Mouse (Mus musculus) limb, embryonic 15.5 days (tissue): Measurements from ENCODE around the gene Bcap29. TPM values are rescaled to one million over a fixed set of nuclear protein-coding genes. Genes with fewer than 3 reads are reported as not detected.
"Not testable (repeated sequence)": the region's sequence is repeated elsewhere in the genome, so short reads cannot be mapped to it uniquely, and the experiment has no call there.

Experiments used
- ATAC-seq: fragments of 200-750 bp; cut with Nextera tagmentation; 2 replicates; pipeline ENCODE4 v1.8.0; 2017; ENCODE audit warnings: low read depth, moderate TSS enrichment; ENCODE audit not compliant: insufficient number of reproducible peaks, low FRiP score, low TSS enrichment
- H3K27ac ChIP-seq: fragments of 300-500 bp; sonication (generic); 2 replicates; pipeline ENCODE4 v1.5.1; 2015; ENCODE audit warnings: moderate library complexity, mild to moderate bottlenecking, inconsistent platforms
- H3K27me3 ChIP-seq: fragments of 300-500 bp; sonication (generic); 2 replicates; pipeline ENCODE4 v1.6.1; 2015; ENCODE audit warnings: inconsistent platforms
- H3K36me3 ChIP-seq: fragments of 300-500 bp; sonication (generic); 2 replicates; pipeline ENCODE4 v1.6.1; 2015; ENCODE audit warnings: inconsistent platforms
- H3K4me1 ChIP-seq: fragments of 300-500 bp; sonication (generic); 2 replicates; pipeline ENCODE4 v1.6.1; 2015; ENCODE audit warnings: inconsistent platforms
- H3K4me2 ChIP-seq: fragments of 300-500 bp; sonication (generic); 2 replicates; pipeline ENCODE4 v1.6.1; 2015; ENCODE audit warnings: mild to moderate bottlenecking, inconsistent platforms
- H3K4me3 ChIP-seq: fragments of 300-500 bp; sonication (generic); 2 replicates; pipeline ENCODE4 v1.5.1; 2015; ENCODE audit warnings: mild to moderate bottlenecking, inconsistent platforms
- H3K9ac ChIP-seq: fragments of 300-500 bp; sonication (generic); 2 replicates; pipeline ENCODE4 v1.6.1; 2015; ENCODE audit warnings: inconsistent platforms
- H3K9me3 ChIP-seq: fragments of 300-500 bp; sonication (generic); 2 replicates; pipeline ENCODE4 v1.6.1; 2016; ENCODE audit warnings: inconsistent platforms
- WGBS: fragments of 180-500 bp; shearing (Covaris S2); methylation state at CpG from one replicate; pipeline ENCODE4 v1.1.7; 2015; 5-methylcytosine and 5-hydroxymethylcytosine counted together
- polyA plus RNA-seq: library from polyadenylated mRNA; unstranded; fragments of >200 nt; fragmentation: Nextera tagmentation; extraction: Ambion mirVana; gene quantifications from 2 replicates; pipeline ENCODE4 v1.2.1, GENCODE M21; 2015

The Bcap29 gene
- polyA plus RNA-seq, 1 experiment from 2014 or later = 27.0 TPM

DNA sequence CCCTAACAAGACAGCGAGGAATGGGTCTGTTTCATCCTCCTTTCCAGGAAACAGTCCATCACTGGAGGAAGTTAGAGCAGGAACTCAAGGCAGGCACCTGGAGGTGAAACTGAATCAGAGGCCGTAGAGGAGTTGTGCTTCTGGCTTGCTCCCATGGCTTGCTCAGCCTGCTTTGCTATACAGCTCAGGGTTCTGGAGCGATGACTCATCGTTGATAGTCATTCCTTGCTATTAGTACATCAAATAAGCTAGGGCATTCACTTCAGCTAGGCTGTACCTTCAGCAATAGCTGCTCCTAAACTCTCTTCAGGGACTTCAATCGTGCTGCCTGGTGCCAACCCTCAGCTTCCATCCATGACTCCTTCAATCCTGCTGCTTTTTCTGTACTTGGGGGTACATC lies 60.0 kb downstream of the Bcap29 start:
- no peaks in the 10 kb centered on the region for H3K4me1 ChIP-seq
- no peak overlapping the region for H3K27ac ChIP-seq
- no peaks in the 10 kb centered on the region for H3K36me3 ChIP-seq
- no peaks in the 10 kb centered on the region for H3K9me3 ChIP-seq
- no peak overlapping the region for H3K9ac ChIP-seq
- ATAC-seq = no peak
- WGBS = 92% methylated on average over 5 of the region's 5 CpGs
- H3K4me3 ChIP-seq = no peak overlapping the region
- no peaks in the 10 kb centered on the region for H3K27me3 ChIP-seq
- no peak overlapping the region for H3K4me2 ChIP-seq

DNA sequence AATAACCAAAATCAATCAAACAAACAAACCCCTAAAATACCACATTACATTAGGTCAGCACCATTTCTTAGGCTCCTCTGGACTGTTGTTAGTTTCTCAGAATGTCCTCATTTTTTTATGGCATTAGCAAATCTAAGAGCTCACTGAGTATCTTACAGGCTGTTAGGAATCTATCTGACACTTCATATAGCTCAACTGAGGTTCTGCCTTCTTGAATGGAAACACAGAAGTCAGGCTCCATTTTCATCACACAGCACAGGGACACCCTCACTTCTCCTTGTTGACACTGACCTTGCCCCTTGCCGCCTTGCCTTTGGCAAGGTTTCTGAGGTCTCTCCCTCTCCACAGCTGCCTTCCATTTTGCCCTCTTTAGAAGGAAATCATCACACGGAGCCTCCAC lies 64.7 kb downstream of the Bcap29 start:
- Histone ChIP-seq H3K27me3 (no peaks in the 10 kb centered on the region), H3K4me1 (no peaks in the 10 kb centered on the region), H3K27ac (no peak overlapping the region), H3K9ac (no peak overlapping the region), H3K36me3 (no peaks in the 10 kb centered on the region), H3K4me3 (no peak overlapping the region), H3K9me3 (no peaks in the 10 kb centered on the region), H3K4me2 (no peak overlapping the region)
- WGBS = 40% methylated on average over 2 of the region's 2 CpGs
- no peak for ATAC-seq

DNA sequence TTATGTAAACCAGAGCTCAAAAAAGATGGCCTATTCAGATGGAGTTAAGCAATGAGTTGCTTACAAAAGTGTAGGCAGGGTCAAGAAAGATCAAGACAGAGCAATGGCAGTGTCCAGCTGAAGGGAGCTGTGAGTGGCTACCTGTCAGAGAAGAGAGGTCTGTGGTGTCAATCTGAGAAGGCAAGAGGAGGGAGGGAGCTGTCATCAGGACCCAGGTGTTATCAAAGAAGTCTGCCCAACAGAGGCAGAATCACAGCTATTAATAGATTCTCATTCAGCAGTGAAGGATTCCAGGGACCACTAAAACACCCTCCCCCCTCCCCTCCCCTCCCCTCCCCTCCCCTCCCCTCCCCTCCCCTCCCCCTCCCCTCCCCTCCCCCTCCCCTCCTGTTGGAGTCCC lies 65.8 kb downstream of the Bcap29 start:
- no peaks in the 10 kb centered on the region for H3K4me1 ChIP-seq
- no peaks in the 10 kb centered on the region for H3K9me3 ChIP-seq
- no peak for ATAC-seq
- H3K4me2 ChIP-seq = no peak overlapping the region
- no peak overlapping the region for H3K27ac ChIP-seq
- no peaks in the 10 kb centered on the region for H3K36me3 ChIP-seq
- no peak overlapping the region for H3K4me3 ChIP-seq
- no peak overlapping the region for H3K9ac ChIP-seq
- H3K27me3 ChIP-seq = no peaks in the 10 kb centered on the region

DNA sequence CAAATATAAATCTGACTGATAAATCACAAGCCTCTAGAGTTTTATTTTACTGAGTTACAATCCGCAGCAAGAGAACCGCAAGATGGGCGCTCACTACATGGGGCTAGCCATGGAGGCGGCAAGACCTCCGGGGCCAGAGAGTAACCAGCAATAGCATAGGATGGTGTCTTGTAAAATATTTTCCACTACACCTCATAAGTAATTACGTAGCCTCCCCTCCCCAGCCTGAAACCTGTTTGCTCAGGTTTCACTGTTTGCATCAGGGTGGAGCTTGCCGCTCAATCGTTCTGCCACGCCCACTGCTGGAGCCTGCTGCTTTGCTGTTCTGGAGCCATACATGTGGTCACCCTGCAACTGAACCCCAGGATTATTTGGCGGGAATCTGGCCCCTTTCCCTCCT lies 66.9 kb downstream of the Bcap29 start:
- not testable (repeated sequence) for H3K9ac ChIP-seq, H3K4me1 ChIP-seq, ATAC-seq, H3K36me3 ChIP-seq, H3K27me3 ChIP-seq, H3K9me3 ChIP-seq, H3K27ac ChIP-seq
- H3K4me2 ChIP-seq = peak overlapping the region; percentile 43
- H3K4me3 ChIP-seq = peak overlapping the region; percentile 23
- 18% methylated on average over 10 of the region's 10 CpGs for WGBS

DNA sequence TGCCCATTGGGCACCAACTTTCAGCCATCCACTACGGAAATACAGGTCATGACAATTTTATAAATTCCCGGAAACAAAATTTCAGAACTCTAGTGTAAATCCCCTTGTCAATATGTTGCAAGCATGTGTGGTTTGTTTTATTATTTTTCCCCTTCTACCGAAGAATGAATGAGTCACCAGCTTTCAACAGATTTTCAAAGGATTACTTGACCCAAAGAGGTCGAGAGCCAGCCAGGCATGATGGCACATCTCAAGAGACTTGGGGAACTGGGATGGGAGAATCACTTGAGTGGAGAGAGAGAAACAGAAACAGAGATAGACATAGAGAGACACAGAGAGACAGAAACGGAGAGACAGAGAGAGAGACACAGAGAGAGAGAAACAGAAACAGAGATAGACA lies 73.7 kb downstream of the Bcap29 start:
- Histone ChIP-seq H3K9me3 (no peaks in the 10 kb centered on the region), H3K9ac (no peak overlapping the region), H3K27me3 (peaks cover 64% of the 10 kb centered on the region), H3K4me1 (peaks cover 10% of the 10 kb centered on the region), H3K4me3 (no peak overlapping the region), H3K27ac (no peak overlapping the region), H3K4me2 (no peak overlapping the region), H3K36me3 (no peaks in the 10 kb centered on the region)
- WGBS = 84% methylated on average over 5 of the region's 5 CpGs
- no peak for ATAC-seq

DNA sequence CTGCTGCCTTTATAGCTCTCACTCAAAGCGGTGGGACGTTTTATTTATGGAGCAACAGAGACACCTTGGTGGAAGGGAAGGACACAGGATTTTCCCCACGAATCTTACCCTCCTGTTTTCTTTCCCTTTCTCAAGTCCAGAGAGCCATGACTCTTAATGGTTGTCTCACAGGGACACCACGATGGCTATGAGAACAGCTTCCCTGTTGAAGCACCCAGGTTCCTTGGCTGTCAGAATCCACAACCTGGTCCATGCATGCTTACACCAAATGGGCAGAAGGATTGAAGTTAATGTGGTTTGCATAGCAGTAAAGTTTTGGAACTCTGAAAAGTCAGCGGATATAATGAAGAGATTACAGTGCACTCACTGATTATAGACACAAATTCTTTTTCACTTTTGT lies 74.5 kb downstream of the Bcap29 start:
- peak overlapping the region; percentile 46; the same call in 1 of the 2 replicates for H3K4me3 ChIP-seq
- no peak overlapping the region for H3K9ac ChIP-seq
- no peak overlapping the region for H3K27ac ChIP-seq
- H3K4me2 ChIP-seq = peak overlapping the region; percentile 93; the same call in 1 of the 2 replicates
- peaks cover 10% of the 10 kb centered on the region for H3K4me1 ChIP-seq
- peaks cover 66% of the 10 kb centered on the region for H3K27me3 ChIP-seq
- no peak for ATAC-seq
- H3K9me3 ChIP-seq = no peaks in the 10 kb centered on the region
- WGBS = 13% methylated on average over 5 of the region's 5 CpGs
- H3K36me3 ChIP-seq = no peaks in the 10 kb centered on the region

DNA sequence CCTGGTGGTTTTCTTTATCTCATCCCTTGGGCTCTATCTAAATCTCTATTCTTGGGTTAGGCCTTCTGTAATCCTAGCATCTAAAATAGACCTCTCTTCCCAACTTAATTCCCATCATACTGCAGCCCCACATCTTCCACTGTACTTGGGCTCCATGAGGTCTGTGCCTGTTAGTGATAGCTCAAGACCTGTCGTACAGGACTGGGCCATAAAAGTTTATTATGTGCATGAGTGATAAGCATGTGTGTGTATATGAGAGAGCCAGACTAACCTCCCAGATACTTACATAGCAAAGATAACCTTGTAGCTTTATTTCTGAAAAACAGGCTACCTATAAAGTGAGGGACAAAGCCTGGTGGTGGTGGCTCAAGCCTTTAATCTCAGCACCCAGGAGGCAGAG lies 80.1 kb downstream of the Bcap29 start:
- Histone ChIP-seq H3K36me3 (no peaks in the 10 kb centered on the region), H3K9me3 (no peaks in the 10 kb centered on the region), H3K4me1 (peaks cover 10% of the 10 kb centered on the region), H3K27me3 (peaks cover 41% of the 10 kb centered on the region), H3K4me2 (no peak overlapping the region), H3K9ac (no peak overlapping the region), H3K27ac (no peak overlapping the region), H3K4me3 (no peak overlapping the region)
- no peak for ATAC-seq
- 39% methylated on average over 1 of the region's 1 CpGs for WGBS

DNA sequence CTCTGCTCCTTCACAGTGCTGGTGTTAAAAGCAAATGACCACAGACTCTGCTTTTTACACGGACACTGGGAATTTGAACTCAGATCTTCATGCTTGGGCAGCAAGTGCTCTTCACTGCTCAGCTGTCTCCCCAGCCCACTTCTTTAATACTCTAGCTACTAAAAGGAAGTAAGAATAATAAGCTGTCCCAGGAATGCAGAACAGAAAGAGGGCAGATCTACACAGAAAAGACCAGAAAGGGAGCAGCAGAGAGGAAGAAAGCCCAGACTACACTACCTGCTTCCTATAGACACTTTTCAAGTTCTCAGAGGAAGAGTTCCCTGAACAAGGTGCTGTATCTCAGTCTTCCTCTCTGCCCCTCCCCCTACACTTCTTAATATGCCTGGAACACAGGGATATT lies 83.2 kb downstream of the Bcap29 start:
- Histone ChIP-seq H3K9ac (no peak overlapping the region), H3K4me2 (no peak overlapping the region), H3K27me3 (peaks cover 16% of the 10 kb centered on the region; the same call in 1 of the 2 replicates), H3K36me3 (no peaks in the 10 kb centered on the region), H3K27ac (no peak overlapping the region), H3K4me1 (peaks cover 3% of the 10 kb centered on the region; the same call in 1 of the 2 replicates), H3K9me3 (no peaks in the 10 kb centered on the region), H3K4me3 (no peak overlapping the region)
- ATAC-seq = no peak
- 64% methylated on average over 1 of the region's 1 CpGs for WGBS

DNA sequence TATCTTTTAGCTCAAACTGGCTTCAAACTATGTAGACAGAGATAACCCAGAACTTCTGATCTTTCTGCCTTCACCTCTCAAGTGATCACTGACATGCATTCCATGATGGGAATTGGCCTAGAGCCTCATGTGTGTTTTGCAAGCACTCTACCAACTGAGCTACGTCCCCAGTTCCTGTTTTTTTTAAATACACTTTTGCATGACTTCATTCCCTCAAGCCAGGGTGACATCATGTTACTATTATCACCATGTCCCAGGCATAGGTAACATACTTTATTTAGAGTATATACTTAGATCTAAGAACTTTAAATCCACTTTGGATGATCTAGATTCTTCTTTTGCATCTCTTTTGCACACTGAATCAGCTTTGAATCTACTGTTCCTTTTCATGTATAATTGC lies 88.4 kb downstream of the Bcap29 start:
- H3K4me2 ChIP-seq = no peak overlapping the region
- no peak overlapping the region for H3K4me3 ChIP-seq
- H3K9me3 ChIP-seq = no peaks in the 10 kb centered on the region
- WGBS = 48% methylated on average over 1 of the region's 1 CpGs
- no peak for ATAC-seq
- H3K4me1 ChIP-seq = no peaks in the 10 kb centered on the region
- H3K36me3 ChIP-seq = no peaks in the 10 kb centered on the region
- no peaks in the 10 kb centered on the region for H3K27me3 ChIP-seq
- no peak overlapping the region for H3K27ac ChIP-seq
- no peak overlapping the region for H3K9ac ChIP-seq

DNA sequence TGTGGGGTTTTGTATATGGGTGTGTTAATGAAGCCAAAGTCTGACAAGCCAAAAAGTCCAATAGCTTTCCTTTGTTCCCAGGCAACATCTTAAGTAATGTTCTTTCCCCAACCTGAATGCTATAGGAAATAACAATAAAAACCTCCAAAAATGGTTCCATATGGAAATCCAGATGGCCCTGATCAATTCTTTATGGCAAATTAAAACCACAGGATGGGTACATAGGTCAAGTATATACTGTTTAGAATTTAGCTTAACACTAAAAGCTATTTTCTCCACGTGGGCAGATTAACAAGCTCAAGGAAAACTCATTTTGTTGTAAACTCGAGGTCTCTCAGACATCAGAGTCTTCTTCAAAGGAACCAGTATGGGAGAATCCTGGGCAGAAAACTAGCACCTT lies 89.2 kb downstream of the Bcap29 start:
- no peak overlapping the region for H3K27ac ChIP-seq
- WGBS = 15% methylated on average over 2 of the region's 2 CpGs

DNA sequence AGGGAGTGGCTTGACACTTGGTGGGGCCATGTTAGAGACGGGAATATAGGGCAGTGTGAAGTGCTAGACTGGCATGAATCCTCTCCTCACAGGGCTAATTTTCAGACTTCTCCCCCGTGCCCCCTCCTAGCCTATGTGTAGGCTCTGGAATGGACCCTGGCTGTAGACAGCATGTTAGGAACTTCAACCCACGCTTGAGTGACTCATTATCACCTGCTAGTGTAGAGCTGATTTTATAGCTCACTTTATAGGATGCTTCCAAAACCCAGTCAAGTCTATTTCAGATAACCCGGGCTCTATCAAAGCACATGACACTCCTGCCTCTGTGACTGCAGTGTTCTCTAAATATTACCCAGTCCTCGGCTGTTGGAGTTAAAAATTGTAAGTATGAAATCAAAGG lies 92.9 kb downstream of the Bcap29 start:
- ATAC-seq = no peak
- Histone ChIP-seq H3K27ac (no peak overlapping the region), H3K27me3 (no peaks in the 10 kb centered on the region), H3K4me3 (no peak overlapping the region), H3K36me3 (no peaks in the 10 kb centered on the region), H3K4me1 (peaks cover 3% of the 10 kb centered on the region; the same call in 1 of the 2 replicates), H3K9ac (no peak overlapping the region), H3K4me2 (no peak overlapping the region), H3K9me3 (no peaks in the 10 kb centered on the region)
- 65% methylated on average over 5 of the region's 5 CpGs for WGBS

More for the DNA sequence above, 89.2 kb downstream of the Bcap29 start:
- H3K4me1 ChIP-seq = no peaks in the 10 kb centered on the region
- no peak for ATAC-seq
- H3K36me3 ChIP-seq = no peaks in the 10 kb centered on the region
- no peaks in the 10 kb centered on the region for H3K27me3 ChIP-seq
- no peak overlapping the region for H3K4me2 ChIP-seq
- no peak overlapping the region for H3K4me3 ChIP-seq
- H3K9ac ChIP-seq = no peak overlapping the region
- no peaks in the 10 kb centered on the region for H3K9me3 ChIP-seq
